ENCODE assay signal across 9 mouse cellular contexts in the genomic region with DNA sequence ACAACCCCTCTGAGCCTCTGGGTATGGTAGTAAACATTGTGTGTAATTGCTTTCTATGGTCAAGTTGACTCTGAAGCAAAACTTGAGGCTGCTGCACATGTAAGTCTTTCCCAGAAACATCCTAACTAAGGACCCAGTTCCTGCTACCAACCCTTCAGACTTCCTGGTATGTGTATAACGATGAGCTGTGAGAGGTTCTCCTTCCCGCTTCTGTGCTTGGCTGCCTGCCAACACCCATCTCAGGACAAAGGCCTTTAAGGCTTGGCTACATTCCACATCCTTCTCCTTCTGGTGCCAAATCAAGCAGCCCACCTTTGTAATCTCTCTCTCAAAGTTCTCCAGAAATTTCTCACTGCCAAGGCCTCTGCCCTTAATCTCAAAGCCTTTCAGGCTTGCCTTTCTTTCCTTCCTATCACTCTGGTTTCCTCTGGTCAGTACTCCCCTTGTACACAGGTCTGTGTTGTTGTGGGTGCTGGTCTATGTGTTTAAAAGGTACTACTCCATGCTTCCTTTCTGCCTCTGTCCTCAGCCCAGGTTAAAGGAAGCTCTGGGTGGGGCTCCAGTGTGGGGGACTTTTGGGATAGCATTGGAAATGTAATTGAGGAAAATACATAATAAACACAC.
DNase-seq lines count a peak whose midpoint lies in the region; ATAC-seq and TF ChIP-seq lines count a peak whose summit lies in the region.
"Had no signal": no experiment of that assay in that cellular context is flagged by ENCODE, and none has a peak within 500 bp of the region (broad histone marks: within the 10 kb centered on the region; RNA-seq: fewer than 3 reads in every experiment).

No protein-coding gene starts in this region.

- no peak overlapping the region for H3K27ac ChIP-seq in MEL (ENCODE audit: control insufficient read depth, low read depth, low read length)

- no peak overlapping the region for H3K4me3 ChIP-seq in MEL (ENCODE audit: control insufficient read depth in 1 of 2, insufficient read depth in 1 of 2, low read depth in 2 of 2, low read length in 2 of 2)
- H3K4me3 ChIP-seq: myocyte had no signal

- peak; percentile 26 for DNase-seq in cerebellum, adult 11 months
- no peak for DNase-seq in cerebellum, adult 9-10 months
- peak; percentile 34 for DNase-seq in MEL (ENCODE audit: low read depth, low spot score)
- DNase-seq in kidney, postnatal 25 days = peak; percentile 24 to 36
- DNase-seq in skeletal muscle tissue, adult 2 months (ENCODE audit: low read depth, low spot score) = peak; percentile 8
- DNase-seq in right cerebral cortex, adult 2 months (ENCODE audit: low spot score in 2 of 2) = no peak

- no peaks in the 10 kb centered on the region for H3K36me3 ChIP-seq in MEL (ENCODE audit: control insufficient read depth in 1 of 2, insufficient read depth in 2 of 2, low read length in 2 of 2)

- H3K79me2 ChIP-seq in MEL (ENCODE audit: control insufficient read depth, insufficient read depth, low read length, poor library complexity) = no peaks in the 10 kb centered on the region

- no peak overlapping the region for H3K9ac ChIP-seq in MEL (ENCODE audit: control insufficient read depth, low read depth, low read length, poor library complexity, severe bottlenecking)

- no peak for TF ChIP-seq CTCF in MEL (IDR thresholded peaks at IDR 0.05 in 2 of 3, conservative IDR thresholded peaks at IDR 0.05 in 1 of 3; ENCODE audit: control insufficient read depth in 1 of 3, insufficient read depth in 1 of 3, low read depth in 2 of 3, low read length in 3 of 3, poor library complexity in 1 of 3, severe bottlenecking in 1 of 3)

- no peak for TF ChIP-seq RAD21 in MEL (IDR thresholded peaks at IDR 0.05; ENCODE audit: low read depth, low read length)

- peak; percentile 58 for ATAC-seq in granulocyte monocyte progenitor cell, adult 5-6 weeks (replicated peaks; ENCODE audit: poor library complexity, severe bottlenecking)
- ATAC-seq in erythroblast, adult 5-6 weeks (replicated peaks; ENCODE audit: low FRiP score, poor library complexity, severe bottlenecking) = no peak

- no peaks in the 10 kb centered on the region for H3K9me3 ChIP-seq in MEL (replicated peaks; ENCODE audit: insufficient read depth, low read length)

- TF ChIP-seq POLR2A in MEL (IDR thresholded peaks at IDR 0.05; ENCODE audit: control insufficient read depth in 1 of 2, insufficient read depth in 1 of 2, low read depth in 1 of 2, low read length in 2 of 2, poor library complexity in 1 of 2) = no peak

- no peaks in the 10 kb centered on the region for H3K27me3 ChIP-seq in MEL (ENCODE audit: control insufficient read depth in 1 of 2, insufficient read depth in 2 of 2, low read length in 2 of 2)

- H3K4me1 ChIP-seq in MEL (ENCODE audit: control insufficient read depth in 1 of 2, insufficient read depth in 2 of 2, low read length in 2 of 2) = no peaks in the 10 kb centered on the region

- no peak for TF ChIP-seq EP300 in MEL (IDR thresholded peaks at IDR 0.05; ENCODE audit: low read depth in 1 of 2, low read length in 2 of 2)

TF ChIP-seq in MEL, 35 proteins besides CTCF, POLR2A, EP300 and RAD21:
- no peak for TF ChIP-seq E2F4 (IDR thresholded peaks at IDR 0.05; ENCODE audit: borderline replicate concordance, low read depth, low read length)
- TF ChIP-seq CHD2 (IDR thresholded peaks at IDR 0.05; ENCODE audit: low read length) = no peak
- no peak for TF ChIP-seq USF2 (IDR thresholded peaks at IDR 0.05; ENCODE audit: borderline replicate concordance in 1 of 2, insufficient read depth in 1 of 2, low read depth in 1 of 2, low read length in 2 of 2)
- TF ChIP-seq ZC3H11A (IDR thresholded peaks at IDR 0.05; ENCODE audit: low read depth, low read length) = no peak
- no peak for TF ChIP-seq RCOR1 (IDR thresholded peaks at IDR 0.05; ENCODE audit: low read depth, low read length)
- no peak for TF ChIP-seq SIN3A (IDR thresholded peaks at IDR 0.05; ENCODE audit: low read length)
- no peak for TF ChIP-seq UBTF (IDR thresholded peaks at IDR 0.05; ENCODE audit: borderline replicate concordance, insufficient read depth, low read depth, low read length)
- no peak for TF ChIP-seq MYB (IDR thresholded peaks at IDR 0.05; ENCODE audit: low read depth, low read length)
- TF ChIP-seq MXI1 (IDR thresholded peaks at IDR 0.05; ENCODE audit: low read depth, low read length) = no peak
- TF ChIP-seq JUND (IDR thresholded peaks at IDR 0.05; ENCODE audit: low read depth, low read length) = no peak
- TF ChIP-seq POLR2AphosphoS2 (IDR thresholded peaks at IDR 0.05; ENCODE audit: low read length) = no peak
- no peak for TF ChIP-seq KAT2A (conservative IDR thresholded peaks at IDR 0.05; ENCODE audit: low read depth, low read length)
- TF ChIP-seq GABPA (IDR thresholded peaks at IDR 0.05; ENCODE audit: low read depth, low read length) = no peak
- no peak for TF ChIP-seq POLR2AphosphoS5 (IDR thresholded peaks at IDR 0.05; ENCODE audit: borderline replicate concordance, low read depth, low read length)
- TF ChIP-seq MEF2A (IDR thresholded peaks at IDR 0.05; ENCODE audit: extremely low read depth, insufficient replicate concordance, low read depth, low read length, poor library complexity, severe bottlenecking) = no peak
- no peak for TF ChIP-seq SMC3 (IDR thresholded peaks at IDR 0.05; ENCODE audit: low read depth, low read length)
- no peak for TF ChIP-seq MAX (IDR thresholded peaks at IDR 0.05; ENCODE audit: low read length)
- TF ChIP-seq TBP (IDR thresholded peaks at IDR 0.05; ENCODE audit: low read depth, low read length) = no peak
- no peak for TF ChIP-seq ZNF384 (IDR thresholded peaks at IDR 0.05; ENCODE audit: low read depth, low read length)

Comparison
In these comparisons a context has a peak if more than half of its experiments do, and no peak if none do; other contexts are left out.
1. DNase-seq: peak in cerebellum, adult 11 months (single experiment), MEL (single experiment), kidney, postnatal 25 days (2 of 2) and skeletal muscle tissue, adult 2 months (single experiment); none in cerebellum, adult 9-10 months (single experiment) and right cerebral cortex, adult 2 months (0 of 2).